Mouse (Mus musculus): Measurements from ENCODE around the gene Lrrc43. TPM values are rescaled to one million over a fixed set of nuclear protein-coding genes. Genes with fewer than 3 reads are reported as not detected.

Lrrc43 gene
- total RNA-seq, 2 experiments from 2014 or later, result not detected

DNA sequence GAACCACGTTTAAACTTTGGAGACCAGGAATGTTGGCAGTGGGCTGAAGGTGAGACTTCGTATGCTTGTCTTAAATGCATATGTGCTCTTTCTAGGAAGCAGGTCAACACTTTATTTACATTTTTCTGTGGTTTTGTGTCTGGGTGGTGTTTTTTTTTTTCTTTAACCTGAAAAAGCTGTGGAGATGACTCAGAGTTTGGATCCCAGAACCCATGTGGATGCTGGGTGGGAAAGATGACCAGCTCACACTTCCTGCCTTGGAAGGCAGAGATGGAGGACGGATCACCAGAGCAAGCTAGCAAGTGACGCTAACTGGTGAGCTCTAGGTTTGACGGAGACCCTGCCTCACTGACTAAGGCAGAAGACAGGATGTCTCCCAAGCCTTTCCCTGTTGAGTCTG, 25.8 kb downstream of the Lrrc43 start:
- no peak for DNase-seq (ENCODE audit: low spot score in 2 of 2)

DNA sequence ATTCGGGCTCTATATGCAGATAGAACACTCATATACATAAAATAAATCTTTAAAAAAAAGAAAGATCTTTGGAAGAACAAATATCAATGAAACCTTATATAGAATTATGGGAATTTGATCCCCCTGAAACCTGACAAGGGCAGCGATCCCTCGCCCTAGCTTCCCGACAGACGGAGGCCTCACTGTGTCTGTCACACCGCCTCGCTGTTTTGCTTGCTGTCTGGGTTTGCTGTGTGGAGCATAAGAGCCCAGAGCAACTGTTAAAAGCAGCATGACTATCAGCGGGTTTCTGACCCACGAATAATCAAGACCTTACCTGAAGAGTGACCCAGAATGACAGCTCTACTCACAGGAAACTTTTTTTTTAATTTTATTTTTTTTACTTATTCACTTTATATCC, 31.6 kb downstream of the Lrrc43 start:
- no peak for DNase-seq (ENCODE audit: low spot score in 2 of 2)

DNA sequence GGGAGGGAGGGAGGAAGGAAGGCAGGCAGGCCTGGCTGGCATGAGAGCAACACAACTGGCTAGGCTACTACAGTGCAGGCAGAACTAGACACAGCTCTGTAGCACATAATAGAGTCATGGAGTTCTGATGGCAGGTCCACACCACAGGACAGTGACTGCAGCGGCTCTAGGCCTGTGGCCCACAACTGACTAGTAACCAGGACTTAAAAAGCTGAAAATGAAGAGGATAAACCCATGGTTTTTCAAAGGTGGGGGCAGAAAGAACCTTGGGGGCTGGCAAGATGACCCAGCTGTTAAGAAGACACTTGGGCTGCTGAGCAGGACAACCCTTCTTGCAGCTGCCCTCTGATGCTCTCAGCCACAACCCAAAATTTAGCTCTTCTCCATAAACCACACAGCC, 32.5 kb downstream of the Lrrc43 start:
- no peak for DNase-seq (ENCODE audit: low spot score in 2 of 2)

DNA sequence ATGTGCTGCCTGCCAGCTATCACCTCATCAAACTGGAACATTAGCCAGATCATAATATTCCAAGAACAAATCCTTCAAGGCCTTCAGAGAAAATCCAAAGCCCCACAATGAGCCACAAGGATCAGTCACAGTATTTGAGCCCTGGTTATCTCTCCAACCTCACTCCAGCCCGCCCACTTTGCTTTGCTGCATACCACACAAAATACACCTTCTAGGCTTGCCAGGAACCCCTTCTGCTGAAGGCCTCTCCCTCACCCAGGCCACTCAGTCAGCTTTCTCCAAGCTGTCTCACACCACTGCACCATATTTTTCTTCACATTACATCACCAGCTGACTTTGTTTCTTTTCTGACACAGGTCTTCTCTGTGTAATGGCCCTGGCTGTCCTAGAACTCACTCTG, 33.1 kb downstream of the Lrrc43 start:
- no peak for DNase-seq (ENCODE audit: low spot score in 2 of 2)

DNA sequence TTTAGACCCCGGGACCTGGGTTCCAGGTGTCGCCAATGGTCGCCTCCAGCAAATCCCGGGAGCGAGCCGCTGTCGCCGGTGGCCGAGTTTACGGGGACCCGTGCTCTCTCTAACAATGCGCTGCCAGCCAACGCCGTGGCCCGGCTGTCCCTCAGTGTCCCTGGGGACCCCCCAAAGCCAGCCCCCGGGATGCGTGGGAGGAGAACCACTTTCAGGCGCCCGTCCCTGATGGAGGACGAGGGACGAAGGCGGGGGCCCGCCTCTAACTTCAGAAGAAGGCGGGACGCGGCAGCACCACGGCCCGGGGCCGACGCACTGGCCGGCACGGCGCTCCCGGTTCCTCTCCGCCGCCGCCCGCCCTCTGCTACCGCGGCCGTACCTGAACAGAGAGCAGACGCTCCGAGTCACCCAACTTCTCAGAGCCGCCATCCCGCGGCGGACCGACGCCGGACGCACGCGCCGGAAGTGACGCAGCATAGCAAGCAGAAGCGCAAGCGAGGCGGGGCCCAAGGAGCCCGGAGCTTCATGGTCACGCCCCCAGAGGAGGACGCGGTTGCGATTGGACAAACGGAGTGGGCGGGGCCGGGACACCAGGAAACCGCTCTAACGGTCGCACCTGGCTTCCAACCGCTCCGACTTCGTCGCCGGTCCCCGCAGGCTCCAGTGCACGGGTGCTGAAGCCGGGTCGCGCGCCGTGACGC, 34.7 kb downstream of the Lrrc43 start, which contains the start of gene Diablo:
Diablo (minus strand) TSS at position 485 of the 701 bp plus-strand sequence.
- peak; percentile 95 to 98 for DNase-seq (ENCODE audit: low spot score in 2 of 2)

DNA sequence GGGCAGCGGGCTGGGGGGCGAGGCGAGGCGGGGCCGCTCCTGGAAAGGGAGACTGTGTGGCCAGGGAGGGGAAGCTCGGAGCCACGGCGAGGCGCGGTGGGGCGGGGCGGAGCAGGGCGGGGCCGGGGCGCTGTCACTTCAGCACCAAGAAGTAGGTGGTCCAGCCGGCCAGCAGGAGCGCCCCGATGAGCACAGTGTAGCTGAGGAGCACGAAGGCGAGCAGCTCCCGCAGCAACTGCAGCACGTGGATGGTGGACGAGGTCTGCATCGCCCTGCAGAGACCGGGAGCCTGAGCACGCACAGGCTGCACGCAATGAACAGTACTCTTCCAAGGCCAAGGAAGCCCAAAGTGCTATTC, 35.3 kb downstream of the Lrrc43 start:
- DNase-seq (ENCODE audit: low spot score in 2 of 2), result no peak

DNA sequence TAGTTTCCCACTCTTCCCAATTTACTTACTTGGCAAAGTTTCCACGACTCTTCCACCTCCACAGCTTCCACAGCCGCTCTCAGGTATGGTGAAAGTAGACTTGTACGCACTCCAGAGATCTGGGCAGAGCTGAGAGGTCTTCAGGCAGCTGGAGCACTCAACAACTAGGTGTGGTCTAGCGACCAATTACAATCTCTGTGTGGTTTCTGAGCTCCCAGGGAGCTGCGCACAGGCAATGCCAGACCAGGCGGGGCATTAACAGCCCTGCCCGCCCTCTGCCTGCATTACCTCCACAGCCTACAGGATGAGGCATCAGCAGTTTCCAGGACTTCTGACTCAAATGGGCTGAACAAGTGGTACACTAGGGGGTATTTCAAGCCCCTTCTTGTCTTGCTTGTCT, 36.2 kb downstream of the Lrrc43 start, which contains the start of gene Gm49027:
Gm49027 (minus strand) TSS at position 208 of the 400 bp plus-strand sequence.
- DNase-seq (ENCODE audit: low spot score in 2 of 2), result peak in 1 of 2 experiments; percentile 2

DNA sequence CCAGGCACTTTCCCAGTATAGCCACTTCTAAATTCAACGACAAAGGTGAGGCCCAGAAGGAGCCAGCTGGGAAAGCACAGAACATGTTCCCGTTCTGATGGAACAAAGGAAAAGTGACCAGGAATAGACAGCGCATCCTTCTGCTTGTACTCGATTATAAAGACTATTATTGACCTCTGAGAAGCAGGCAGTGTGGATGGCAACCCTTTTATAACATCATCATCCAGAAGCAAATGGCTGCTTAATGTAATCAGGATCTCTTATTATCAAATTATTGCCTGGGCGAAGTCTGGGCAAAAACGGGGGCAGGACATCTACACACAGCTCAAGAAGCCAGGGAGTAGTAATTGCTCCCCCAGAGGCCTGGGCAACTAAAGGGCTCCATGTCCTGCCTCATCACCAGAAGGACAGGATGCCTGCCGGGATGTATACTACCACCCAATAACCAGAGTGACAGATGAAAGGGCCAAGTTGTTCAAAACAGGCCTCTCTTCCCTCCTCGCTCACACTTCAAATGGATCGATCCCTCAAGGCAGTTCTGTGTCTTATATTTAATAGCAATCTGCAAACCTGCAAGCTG, 36.9 kb downstream of the Lrrc43 start:
- peak in 1 of 2 experiments; percentile 0 for DNase-seq (ENCODE audit: low spot score in 2 of 2)

DNA sequence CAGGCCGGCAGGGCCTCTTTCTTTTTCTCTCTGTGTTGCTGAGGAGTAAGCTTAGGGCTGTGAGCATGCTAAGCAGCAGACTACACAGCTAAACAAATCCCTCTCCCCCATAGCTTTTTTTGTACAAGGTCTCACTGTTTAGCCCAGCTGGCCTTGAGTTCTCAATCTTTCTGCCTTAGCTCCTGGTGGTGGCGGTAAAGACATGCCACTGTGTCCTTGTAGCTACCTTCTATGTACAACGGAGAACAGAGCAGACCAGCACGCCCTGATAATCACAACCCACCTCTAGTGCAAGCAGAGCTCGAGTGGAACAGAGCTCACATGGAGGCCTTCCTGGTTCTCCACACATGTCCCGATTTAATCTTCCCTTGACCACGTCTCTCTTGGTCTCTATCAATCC, 39.5 kb downstream of the Lrrc43 start:
- peak in 1 of 2 experiments; percentile 1 for DNase-seq (ENCODE audit: low spot score in 2 of 2)

DNA sequence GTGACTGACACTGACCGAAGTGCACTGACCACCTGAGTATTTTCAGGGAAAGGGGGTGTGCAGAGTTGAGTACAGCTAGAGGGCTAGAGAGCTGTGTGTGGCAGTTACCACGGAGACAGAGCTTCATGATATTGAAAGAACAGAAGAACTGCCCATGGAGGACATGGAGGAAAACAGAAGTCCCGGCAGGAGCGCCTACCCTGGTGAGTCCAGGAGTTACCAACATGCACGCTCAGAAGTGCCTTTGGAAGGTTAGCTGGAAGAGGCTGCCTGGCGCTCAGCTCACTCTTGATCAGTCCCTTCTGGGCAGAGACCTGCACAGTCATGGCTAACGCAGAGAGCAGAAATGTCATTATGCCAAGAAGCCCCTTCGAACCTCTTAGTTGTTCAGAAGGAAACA, 41.0 kb downstream of the Lrrc43 start:
- peak in 1 of 2 experiments; percentile 0 for DNase-seq (ENCODE audit: low spot score in 2 of 2)

DNA sequence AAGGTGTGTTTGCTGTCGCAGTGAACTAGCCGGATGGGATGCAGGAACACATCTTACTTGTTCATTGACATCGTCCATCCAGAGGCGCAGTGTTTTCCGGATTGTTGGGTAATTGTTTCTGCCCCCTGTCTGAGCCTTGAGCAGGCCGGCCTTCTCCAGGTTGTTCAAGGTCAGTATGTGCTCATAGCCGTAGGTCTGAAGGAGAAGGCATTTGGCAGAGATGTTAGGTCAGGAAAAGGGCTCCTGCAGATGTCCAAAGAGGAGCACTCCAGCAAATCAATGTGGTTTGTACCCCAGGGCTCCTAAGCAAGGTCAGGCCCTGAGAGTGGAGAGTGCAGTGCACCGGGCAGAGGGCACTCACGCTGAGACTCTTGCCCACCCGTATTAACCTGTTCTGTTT, 44.7 kb downstream of the Lrrc43 start:
- no peak for DNase-seq (ENCODE audit: low spot score in 2 of 2)

DNA sequence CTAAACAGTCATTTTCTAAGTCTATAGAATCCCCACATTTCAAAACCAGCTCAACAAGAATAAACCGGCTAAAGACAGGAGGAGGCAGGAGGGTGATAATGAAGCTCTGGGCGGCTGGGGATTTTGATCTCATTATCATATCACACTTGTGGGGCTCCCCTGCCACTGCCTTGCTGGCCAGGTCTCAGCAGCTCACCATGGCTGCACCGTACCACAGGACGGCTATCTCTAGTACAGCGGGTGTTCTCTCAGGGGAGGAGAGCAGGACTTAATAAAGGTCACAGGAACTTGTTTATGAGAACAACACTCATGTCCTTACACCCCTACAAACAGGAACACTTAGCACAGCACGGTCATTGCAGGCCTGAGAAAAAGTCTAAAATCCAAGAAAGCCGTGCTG, 66.6 kb downstream of the Lrrc43 start:
- no peak for DNase-seq (ENCODE audit: low spot score in 2 of 2)

DNA sequence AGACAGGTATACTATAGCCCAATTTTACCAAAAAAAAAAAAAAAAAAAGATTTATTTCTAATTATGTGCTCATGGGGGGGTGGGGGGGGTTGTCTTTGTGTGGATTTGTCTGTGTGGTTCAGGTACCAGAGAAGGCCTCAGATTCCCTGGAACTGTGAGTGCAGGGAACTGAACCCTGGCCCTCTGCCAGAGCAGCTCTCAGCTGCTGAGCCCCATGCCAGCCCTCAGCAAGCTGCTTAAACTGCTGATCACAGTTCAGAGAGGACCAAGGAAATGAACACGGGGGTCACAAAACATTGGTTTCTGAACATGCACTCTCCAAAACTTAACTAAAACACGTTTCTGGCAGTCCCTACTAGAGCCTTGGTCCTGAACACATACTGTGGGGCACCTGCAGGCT, 67.3 kb downstream of the Lrrc43 start:
- no peak for DNase-seq (ENCODE audit: low spot score in 2 of 2)

Small RNAs within 50 kb of the gene (microRNA-seq; reads per million reads assigned to microRNA genes)
- gene Mir7647, result not detected

Other genes with a start within 250 kb of the Lrrc43 start
- gene Wdr66, start 237.2 kb upstream of the Lrrc43 start, total RNA-seq (2021), result 1 to 10 TPM in 1 of 2 experiments, under 1 TPM in 1; 0.68 to 1.0 TPM
- gene Bcl7a, start 145.5 kb upstream of the Lrrc43 start, total RNA-seq (2021), result 10 to 100 TPM; 21.8 to 29.2 TPM
- gene Mlxip, start 94.5 kb upstream of the Lrrc43 start, total RNA-seq (2021), result 10 to 100 TPM; 30.2 to 35.1 TPM
- gene Il31, start 184 bp downstream of the Lrrc43 start, total RNA-seq (2021), result not detected
- under 1 TPM; 0.48 to 0.56 TPM for gene B3gnt4, start 21.2 kb downstream of the Lrrc43 start, total RNA-seq (2021)
- 10 to 100 TPM; 91.8 to 92.2 TPM for gene Diablo, start 34.9 kb downstream of the Lrrc43 start, total RNA-seq (2021)
- gene Gm49027, start 36.2 kb downstream of the Lrrc43 start, total RNA-seq (2021), result 10 to 100 TPM; 22.5 to 31.9 TPM
- 10 to 100 TPM; 53.5 to 55.4 TPM for gene Vps33a, start 83.7 kb downstream of the Lrrc43 start, total RNA-seq (2021)
- gene Clip1, start 195.3 kb downstream of the Lrrc43 start, total RNA-seq (2021), result 10 to 100 TPM; 61.1 to 69.9 TPM
- gene Zcchc8, start 231.8 kb downstream of the Lrrc43 start, total RNA-seq (2021), result 10 to 100 TPM; 63.1 to 69.9 TPM